Mouse (Mus musculus) ES-Bruce4 (cell line): Measurements from ENCODE around the gene Ntn1. TPM values are rescaled to one million over a fixed set of nuclear protein-coding genes. Genes with fewer than 3 reads are reported as not detected.
A peak's percentile ranks its signal among the peaks of the same experiment; 100 is the strongest.

Source experiments
- H3K27ac ChIP-seq: 2 replicates; pipeline ENCODE4 v1.5.1; 2012; ENCODE audit warnings: low read length, inconsistent platforms; ENCODE audit not compliant: insufficient read depth
- H3K27me3 ChIP-seq: 2 replicates; pipeline ENCODE4 v1.6.1; 2012; ENCODE audit warnings: mild to moderate bottlenecking, low read length, inconsistent platforms; ENCODE audit not compliant: control insufficient read depth, poor library complexity, insufficient read depth, severe bottlenecking
- H3K36me3 ChIP-seq: 2 replicates; pipeline ENCODE4 v1.6.1; 2012; ENCODE audit warnings: inconsistent platforms, mild to moderate bottlenecking, low read length, moderate library complexity; ENCODE audit not compliant: control insufficient read depth, poor library complexity, insufficient read depth, severe bottlenecking
- H3K4me1 ChIP-seq: one replicate; pipeline ENCODE4 v1.8.1; 2011; ENCODE audit warnings: low read length; ENCODE audit not compliant: control insufficient read depth, insufficient read depth
- H3K4me3 ChIP-seq: 2 replicates; pipeline ENCODE4 v1.5.1; 2011; ENCODE audit warnings: low read depth, mild to moderate bottlenecking, low read length
- H3K9ac ChIP-seq: 2 replicates; pipeline ENCODE4 v1.6.1; 2012; ENCODE audit warnings: low read depth, mild to moderate bottlenecking, inconsistent platforms; ENCODE audit not compliant: poor library complexity, severe bottlenecking
- H3K9me3 ChIP-seq: replicated peaks from 2 replicates; pipeline ENCODE4 v1.6.1; 2012; ENCODE audit warnings: mild to moderate bottlenecking, low read length, inconsistent platforms; ENCODE audit not compliant: control insufficient read depth, poor library complexity, insufficient read depth, severe bottlenecking
- CTCF ChIP-seq: IDR thresholded peaks from one replicate; pipeline ENCODE4 v1.8.1; 2011; ENCODE audit warnings: low read depth, low read length
- EP300 ChIP-seq: IDR thresholded peaks from 2 replicates; pipeline ENCODE4 v1.6.1; 2011; ENCODE audit warnings: low read depth, low read length; ENCODE audit not compliant: insufficient read depth
- POLR2A ChIP-seq: IDR thresholded peaks from one replicate; pipeline ENCODE4 v1.8.1; 2011; ENCODE audit warnings: low read length; ENCODE audit not compliant: insufficient read depth
- polyA plus RNA-seq: library from polyadenylated mRNA; stranded (reverse); fragments of >200 nt; gene quantifications from 2 replicates; pipeline ENCODE4 v1.2.4, GENCODE M21; 2011; ENCODE audit warnings: low read depth; ENCODE audit not compliant: missing spikeins, insufficient read depth, insufficient read length

Gene Ntn1
- polyA plus RNA-seq, 1 experiment = 22.3 TPM

GRCm38 (mm10) chr11:68404185-68404584 is 3.6 kb upstream of the Ntn1 start:
- TF ChIP-seq EP300 = no peak
- TF ChIP-seq POLR2A = no peak
- TF ChIP-seq CTCF = peak; percentile 59
- Histone ChIP-seq H3K27ac (no peak overlapping the region), H3K36me3 (no peaks in the 10 kb centered on the region), H3K27me3 (peaks cover 8% of the 10 kb centered on the region; the same call in 1 of the 2 replicates), H3K9ac (no peak overlapping the region), H3K4me1 (peaks cover 2% of the 10 kb centered on the region), H3K9me3 (no peaks in the 10 kb centered on the region), H3K4me3 (no peak overlapping the region)

DNA sequence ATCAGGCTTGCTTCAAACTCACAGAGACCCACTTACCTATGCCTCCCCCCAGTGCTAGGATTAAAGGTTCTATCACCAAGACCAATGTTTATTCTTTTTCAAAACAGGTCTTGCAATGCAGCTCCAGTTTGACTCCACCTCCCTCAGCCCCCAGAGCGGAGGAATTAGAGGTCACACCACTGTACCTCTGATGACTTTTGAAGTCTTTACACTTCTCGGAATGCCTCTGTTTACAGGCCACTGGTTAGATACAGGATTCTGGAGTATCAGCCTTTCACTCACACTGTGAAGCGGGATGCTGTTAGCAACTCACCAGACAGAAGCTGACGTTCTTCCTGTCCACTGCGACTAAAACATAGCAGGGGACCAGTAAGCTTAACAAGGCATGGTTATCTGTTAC is 805 bp upstream of the Ntn1 start:
- H3K4me3 ChIP-seq = no peak overlapping the region
- H3K4me1 ChIP-seq = no peaks in the 10 kb centered on the region
- TF ChIP-seq POLR2A = no peak
- 0 out of 2 replicates have a peak, but pooled peaks have one; percentile 35 for TF ChIP-seq EP300
- no peak for TF ChIP-seq CTCF
- no peaks in the 10 kb centered on the region for H3K9me3 ChIP-seq
- H3K36me3 ChIP-seq = no peaks in the 10 kb centered on the region
- H3K9ac ChIP-seq = no peak overlapping the region
- H3K27me3 ChIP-seq = peaks cover 13% of the 10 kb centered on the region; the same call in 1 of the 2 replicates
- H3K27ac ChIP-seq = no peak overlapping the region

- no peaks in the 10 kb centered on the region for H3K36me3 ChIP-seq
- 0 out of 2 replicates have a peak overlapping the region, but pooled peaks have one; percentile 8 for H3K27ac ChIP-seq
- H3K4me3 ChIP-seq = peak overlapping the region; percentile 66
- H3K27me3 ChIP-seq = peaks cover 13% of the 10 kb centered on the region; the same call in 1 of the 2 replicates
- peak overlapping the region; percentile 88 for H3K9ac ChIP-seq
- H3K4me1 ChIP-seq = no peaks in the 10 kb centered on the region
- H3K9me3 ChIP-seq = no peaks in the 10 kb centered on the region
- peak; percentile 4 for TF ChIP-seq CTCF
- no peak for TF ChIP-seq POLR2A
These were observed 477 bp downstream of the Ntn1 start for GRCm38 (mm10) chr11:68400021-68400671.

DNA sequence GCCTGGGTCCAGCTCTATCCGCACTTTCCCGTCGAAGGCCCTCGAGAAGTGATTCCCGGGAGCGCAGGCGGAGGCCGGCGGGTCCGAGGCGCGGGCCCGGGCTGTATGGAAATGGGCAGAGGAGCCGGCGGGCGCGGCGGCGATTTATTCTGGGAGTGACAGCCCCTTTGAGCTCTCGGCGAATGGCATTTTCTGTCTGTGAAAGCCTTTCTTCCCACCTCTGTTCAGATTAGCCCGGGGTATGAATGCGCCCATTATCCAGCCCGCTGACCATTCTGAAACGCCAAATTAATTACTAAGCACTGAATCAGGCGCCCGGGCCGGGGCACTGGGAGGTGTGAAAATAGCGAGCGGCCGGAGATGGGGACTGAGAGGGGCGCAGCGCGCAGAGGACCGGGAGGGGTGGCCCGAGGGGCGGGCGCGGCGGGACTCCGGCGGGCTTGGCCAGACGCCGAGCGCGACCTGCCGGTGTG is 1.0 kb downstream of the Ntn1 start:
- Histone ChIP-seq H3K36me3 (no peaks in the 10 kb centered on the region), H3K4me3 (peak overlapping the region; percentile 66), H3K27ac (no peak overlapping the region; the same call in 1 of the 2 replicates), H3K4me1 (no peaks in the 10 kb centered on the region), H3K9ac (peak overlapping the region; percentile 88), H3K27me3 (peaks cover 13% of the 10 kb centered on the region; the same call in 1 of the 2 replicates), H3K9me3 (no peaks in the 10 kb centered on the region)
- TF ChIP-seq CTCF (no peak), EP300 (no peak), POLR2A (no peak)

DNA sequence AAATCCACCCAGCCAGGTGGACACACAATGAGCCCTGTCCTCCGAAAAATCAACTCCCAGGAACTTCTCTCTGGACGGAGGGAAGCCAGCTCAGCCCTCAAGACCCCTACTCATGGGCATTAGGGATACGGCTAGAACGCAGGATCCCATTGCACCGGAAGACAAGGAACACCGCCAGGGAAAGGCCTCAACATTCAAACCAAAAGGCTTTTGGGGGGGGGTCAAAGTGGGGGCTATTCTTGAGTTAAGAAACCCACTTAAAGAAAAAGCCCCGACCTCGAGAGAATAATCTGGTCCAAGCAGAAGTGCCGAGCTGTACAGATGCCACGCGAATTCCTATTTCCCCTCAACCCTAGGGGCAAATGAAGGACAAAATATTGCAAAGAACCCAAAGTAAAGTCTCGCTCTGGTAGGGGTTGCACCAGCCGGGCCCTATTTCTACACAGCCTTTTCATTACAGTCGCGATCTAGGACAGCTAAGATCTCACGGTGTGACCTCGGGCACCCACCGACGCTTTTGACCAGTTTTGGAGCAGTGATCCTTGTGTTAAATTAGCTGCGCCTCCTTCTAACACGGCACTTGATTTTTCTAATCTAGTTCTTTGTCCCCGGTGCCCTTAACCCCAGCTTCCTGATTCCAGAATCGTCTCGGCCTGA is 1.6 kb downstream of the Ntn1 start:
- H3K9me3 ChIP-seq = no peaks in the 10 kb centered on the region
- peaks cover 2% of the 10 kb centered on the region for H3K4me1 ChIP-seq
- peak overlapping the region; percentile 66 for H3K4me3 ChIP-seq
- H3K36me3 ChIP-seq = no peaks in the 10 kb centered on the region
- H3K27ac ChIP-seq = no peak overlapping the region; the same call in 1 of the 2 replicates
- TF ChIP-seq CTCF = no peak
- no peak for TF ChIP-seq POLR2A
- no peak for TF ChIP-seq EP300
- peak overlapping the region; percentile 88 for H3K9ac ChIP-seq
- H3K27me3 ChIP-seq = peaks cover 13% of the 10 kb centered on the region; the same call in 1 of the 2 replicates

DNA sequence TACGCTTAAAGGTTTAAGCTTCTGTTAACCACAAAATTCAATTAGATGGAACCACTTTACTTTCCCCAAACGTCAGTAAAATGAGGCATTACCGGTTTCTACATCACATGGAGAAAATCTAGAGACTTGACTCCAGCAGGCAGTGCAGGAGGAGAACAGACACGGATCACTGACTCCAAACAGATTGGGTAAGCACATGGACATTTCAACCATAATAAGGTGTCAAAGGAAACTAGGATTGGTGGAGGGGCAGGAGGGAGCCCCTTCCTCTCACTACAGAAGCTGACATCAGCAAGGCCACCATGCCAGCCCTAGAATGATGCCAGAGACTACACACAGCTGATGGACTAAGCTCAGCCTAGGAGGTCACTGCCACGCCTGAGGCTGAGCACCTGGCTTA is 5.1 kb downstream of the Ntn1 start:
- no peaks in the 10 kb centered on the region for H3K9me3 ChIP-seq
- no peak overlapping the region for H3K27ac ChIP-seq

More for the DNA sequence above, 5.1 kb downstream of the Ntn1 start:
- H3K4me1 ChIP-seq = peaks cover 4% of the 10 kb centered on the region
- H3K27me3 ChIP-seq = peaks cover 11% of the 10 kb centered on the region; the same call in 1 of the 2 replicates
- no peaks in the 10 kb centered on the region for H3K36me3 ChIP-seq
- H3K9ac ChIP-seq = no peak overlapping the region
- H3K4me3 ChIP-seq = no peak overlapping the region
- TF ChIP-seq POLR2A (no peak), EP300 (no peak), CTCF (no peak)
